Mouse (Mus musculus) heart, adult 11 months (tissue): ENCODE results near the gene Zscan4-ps2.
"Not testable (repeated sequence)": the region's sequence is repeated elsewhere in the genome, so short reads cannot be mapped to it uniquely, and the experiment has no call there.

Experiments used
- DNase-seq: peaks from one replicate; pipeline ENCODE4 v3.0.0; 2022

Gene Zscan4-ps2

GRCm38 (mm10) chr7:11514010-11514409 lies at the start of gene Zscan4-ps2:
TSS of gene Zscan4-ps2 (plus strand) at chr7:11514310.
- DNase-seq, result not testable (repeated sequence)
